Mouse (Mus musculus) spleen, adult 2 months (tissue): ENCODE results near the gene Arhgdia.

Source experiments
- CTCF ChIP-seq: fragments of 200-500 bp; IDR thresholded peaks from 2 replicates; pipeline ENCODE4 v1.5.1; 2011; ENCODE audit warnings: mild to moderate bottlenecking, inconsistent platforms; ENCODE audit not compliant: insufficient read depth, insufficient read length, insufficient replicate concordance; ENCODE audit errors: extremely low read depth
- POLR2A ChIP-seq: fragments of 200-500 bp; IDR thresholded peaks from 2 replicates; pipeline ENCODE4 v1.6.1; 2011; ENCODE audit warnings: low read depth, low read length, inconsistent platforms

DNA sequence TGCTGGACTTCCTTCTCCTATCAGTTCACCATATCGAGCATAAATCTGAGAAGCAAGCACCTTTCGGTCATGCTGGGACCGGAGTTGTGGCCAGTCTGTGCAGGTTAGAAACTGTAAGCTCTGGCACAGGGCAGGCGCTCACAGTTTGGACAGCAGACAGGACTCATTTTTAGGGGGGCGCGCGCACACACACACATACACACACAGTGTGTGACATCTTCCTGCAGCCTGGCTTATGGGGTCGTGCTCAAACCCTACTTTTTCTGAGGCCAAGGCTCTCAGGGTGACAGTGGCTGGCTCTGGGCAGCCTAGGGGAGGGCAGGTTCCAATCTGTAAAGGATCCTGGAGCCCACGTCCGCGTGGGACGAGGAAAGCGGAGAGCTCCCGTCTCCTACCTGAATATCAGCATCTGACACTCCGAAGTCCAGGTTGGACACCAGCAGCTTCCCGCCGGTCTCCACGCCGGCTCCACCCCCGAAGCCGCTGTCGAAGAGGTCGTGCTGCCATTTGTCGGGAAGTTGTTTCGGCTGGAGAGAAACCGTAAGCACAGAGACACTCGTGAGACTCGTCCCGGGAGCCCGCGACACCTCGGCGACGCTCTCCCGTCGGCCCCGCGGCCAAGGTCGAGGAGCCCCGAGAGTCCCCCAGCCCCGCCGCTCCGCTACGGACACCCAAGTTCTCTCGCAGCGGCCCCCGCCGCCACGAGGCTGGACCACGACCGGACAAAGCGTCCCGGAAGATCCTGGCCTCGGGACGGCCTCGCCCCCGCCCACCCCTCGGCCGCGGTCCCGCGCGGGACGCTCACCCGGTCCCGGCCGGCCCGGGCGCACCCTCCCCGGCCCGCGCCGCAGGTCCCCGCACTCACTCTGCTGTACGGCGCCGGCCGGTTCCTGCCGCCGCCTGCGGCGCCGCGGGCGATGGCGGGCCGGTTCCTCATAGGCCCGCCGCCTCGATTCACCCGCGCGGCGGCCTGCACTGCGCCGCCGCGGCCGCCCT lies 16.1 kb upstream of the Arhgdia start:
- TF ChIP-seq CTCF, result no peak
- TF ChIP-seq POLR2A, result no peak
